Mouse (Mus musculus) 3134 (cell line): Measurements from ENCODE around the gene Pax3.
A peak's percentile ranks its signal among the peaks of the same experiment; 100 is the strongest.

Source experiments
- DNase-seq: peaks from one replicate; pipeline ENCODE4 v3.0.0-alpha.2; 2011; ENCODE audit warnings: low spot score; ENCODE audit not compliant: insufficient read length; ENCODE audit errors: extremely low read depth

Gene Pax3

DNA sequence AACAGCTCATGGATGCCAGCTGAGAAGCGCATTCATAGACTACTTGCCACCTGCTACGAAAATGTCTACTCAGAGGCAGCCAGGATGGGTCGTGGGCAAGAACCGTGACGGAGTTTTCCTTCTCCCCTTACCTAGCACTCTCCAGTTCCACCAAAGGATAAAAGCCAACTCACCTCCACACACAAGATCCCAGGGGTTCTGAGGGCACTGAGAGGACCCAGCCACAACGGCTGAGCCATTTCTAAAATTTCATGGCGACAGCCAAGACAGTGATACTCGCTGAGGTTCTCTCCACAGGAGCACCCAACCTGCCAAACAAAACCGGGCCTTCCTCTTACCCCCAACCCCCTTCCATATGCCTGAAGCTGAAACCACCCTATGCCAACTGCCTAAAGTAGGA, 2.3 kb upstream of the Pax3 start:
- no peak for DNase-seq

DNA sequence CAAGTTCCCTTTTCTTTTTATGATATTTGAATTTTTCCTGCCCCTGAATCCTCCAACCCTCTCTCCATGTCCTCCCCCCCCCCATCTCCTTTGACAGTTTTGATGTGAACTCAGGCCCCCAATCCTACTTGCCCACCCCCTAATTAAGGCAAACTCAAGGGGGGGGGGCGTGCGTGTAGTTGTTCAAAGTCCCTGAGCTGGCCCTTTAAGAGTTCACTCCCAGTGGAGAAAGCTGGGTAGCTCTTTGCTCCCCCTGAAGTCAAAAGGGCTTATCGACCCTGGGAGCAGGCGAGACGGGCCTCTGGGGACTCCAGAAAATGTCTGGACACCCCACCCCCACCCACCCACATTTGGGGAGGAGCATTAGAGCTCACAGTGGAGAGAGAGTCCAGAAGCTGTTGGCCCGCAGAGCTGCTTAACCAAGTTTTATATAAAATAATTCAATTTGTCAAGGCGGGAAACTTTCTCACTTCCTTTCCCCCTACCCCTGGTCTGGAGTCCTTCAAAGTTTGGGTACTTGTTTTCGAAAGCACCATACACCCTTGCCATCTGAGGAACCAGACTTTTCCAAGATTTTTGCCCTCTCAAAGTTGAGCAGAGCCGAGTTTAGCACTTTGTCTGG, 1.5 kb upstream of the Pax3 start:
- DNase-seq: no peak

DNA sequence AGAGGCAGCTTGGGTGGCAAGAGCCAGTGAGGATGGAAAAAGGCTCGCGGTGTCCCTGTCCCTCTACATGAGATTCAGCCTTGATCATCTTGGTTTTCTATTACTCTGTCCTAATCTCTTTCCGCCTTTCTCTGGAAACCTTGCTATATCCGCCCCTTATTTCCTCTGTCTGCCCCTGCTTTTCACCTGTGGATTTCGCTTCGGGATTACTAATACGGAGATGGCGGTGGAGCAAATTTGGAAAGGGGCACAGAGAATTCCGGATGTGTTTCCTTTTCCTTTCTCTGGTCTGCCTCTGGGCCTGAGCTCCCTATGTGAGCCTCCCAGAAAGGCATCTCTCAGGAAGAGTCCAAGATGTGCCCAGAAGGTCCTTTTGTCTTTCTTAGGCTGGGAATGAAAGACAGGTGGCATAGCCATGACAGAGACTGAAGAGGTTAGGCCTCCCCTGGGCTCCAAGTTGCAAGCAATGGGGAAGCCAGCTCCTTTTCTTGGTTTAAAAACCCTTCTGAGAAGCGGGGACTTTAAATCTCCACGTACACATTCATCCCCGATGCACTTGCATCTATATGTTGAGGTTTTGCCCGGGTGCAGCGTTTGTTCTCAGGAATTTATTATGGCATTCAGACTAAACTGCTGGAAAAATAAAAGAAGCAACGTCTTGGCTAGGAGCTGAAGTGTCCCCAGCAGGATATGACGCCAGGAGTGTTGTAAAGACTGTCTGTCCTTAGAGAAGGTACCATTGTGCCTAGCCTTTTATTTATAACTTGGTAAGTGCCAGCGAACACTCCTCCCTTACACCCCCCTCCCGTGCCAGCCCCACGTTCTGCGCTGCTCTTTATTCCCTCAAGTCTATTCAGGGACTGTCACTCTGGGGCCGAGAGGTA, 659 bp upstream of the Pax3 start:
- no peak for DNase-seq

GRCm38 (mm10) chr1:78195771-78196712, 892 bp downstream of the Pax3 start:
- peak; percentile 87 for DNase-seq

GRCm38 (mm10) chr1:78195145-78195544, 1.8 kb downstream of the Pax3 start:
- DNase-seq: no peak

DNA sequence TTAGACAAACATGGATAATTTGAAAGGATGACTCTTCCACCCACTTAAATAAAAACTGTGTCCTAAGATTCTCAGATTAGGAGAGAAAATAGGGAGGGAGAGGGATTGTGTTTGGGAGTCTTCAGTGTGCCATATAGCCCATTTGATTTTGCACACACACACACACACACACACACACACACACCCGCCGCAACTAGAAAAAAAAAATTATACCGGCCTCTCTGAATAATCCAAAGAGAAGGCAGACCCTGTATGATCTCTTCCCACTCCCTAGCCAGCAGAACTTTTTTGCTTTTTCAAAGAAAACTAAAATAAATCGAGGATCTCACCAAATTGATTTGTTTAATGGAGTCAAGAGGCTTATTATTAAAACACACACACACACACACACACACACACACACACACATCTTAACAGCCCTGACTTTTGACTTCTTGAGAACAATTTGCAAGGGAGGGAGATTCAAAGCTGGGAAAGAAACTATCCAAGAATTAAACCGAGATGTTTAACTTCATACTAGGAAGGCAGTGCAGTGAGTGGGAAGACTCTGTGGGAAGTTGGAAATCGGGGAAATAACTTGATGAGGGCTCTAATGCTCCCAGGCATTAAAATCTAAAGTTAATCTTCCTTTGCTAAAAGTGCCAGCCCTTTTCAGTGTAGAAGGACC, 2.4 kb downstream of the Pax3 start:
- no peak for DNase-seq

DNA sequence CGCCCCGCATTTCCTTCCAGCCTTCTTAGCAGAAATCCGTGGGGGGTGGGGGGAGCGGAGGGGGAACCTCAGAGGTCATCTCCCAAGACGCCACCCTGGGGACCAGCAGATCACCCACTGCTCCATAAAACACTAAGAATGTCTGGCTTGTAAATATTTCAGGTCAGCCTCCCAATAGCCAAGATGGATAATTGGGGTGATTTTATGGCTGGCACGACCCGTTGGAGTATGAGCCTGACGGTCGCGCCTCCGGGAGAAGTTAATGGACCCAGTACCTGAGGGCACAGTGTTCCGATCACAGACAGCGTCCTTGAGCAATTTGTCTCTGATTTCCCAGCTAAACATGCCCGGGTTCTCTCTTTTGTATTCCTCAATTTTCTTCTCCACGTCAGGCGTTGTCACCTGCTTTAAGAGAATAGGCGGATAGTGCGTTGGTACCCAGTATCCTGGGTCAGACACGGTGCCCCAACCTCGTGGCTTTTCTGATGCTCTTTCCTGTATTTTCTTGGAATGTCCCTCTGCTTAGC, 3.4 kb downstream of the Pax3 start:
- DNase-seq: no peak

DNA sequence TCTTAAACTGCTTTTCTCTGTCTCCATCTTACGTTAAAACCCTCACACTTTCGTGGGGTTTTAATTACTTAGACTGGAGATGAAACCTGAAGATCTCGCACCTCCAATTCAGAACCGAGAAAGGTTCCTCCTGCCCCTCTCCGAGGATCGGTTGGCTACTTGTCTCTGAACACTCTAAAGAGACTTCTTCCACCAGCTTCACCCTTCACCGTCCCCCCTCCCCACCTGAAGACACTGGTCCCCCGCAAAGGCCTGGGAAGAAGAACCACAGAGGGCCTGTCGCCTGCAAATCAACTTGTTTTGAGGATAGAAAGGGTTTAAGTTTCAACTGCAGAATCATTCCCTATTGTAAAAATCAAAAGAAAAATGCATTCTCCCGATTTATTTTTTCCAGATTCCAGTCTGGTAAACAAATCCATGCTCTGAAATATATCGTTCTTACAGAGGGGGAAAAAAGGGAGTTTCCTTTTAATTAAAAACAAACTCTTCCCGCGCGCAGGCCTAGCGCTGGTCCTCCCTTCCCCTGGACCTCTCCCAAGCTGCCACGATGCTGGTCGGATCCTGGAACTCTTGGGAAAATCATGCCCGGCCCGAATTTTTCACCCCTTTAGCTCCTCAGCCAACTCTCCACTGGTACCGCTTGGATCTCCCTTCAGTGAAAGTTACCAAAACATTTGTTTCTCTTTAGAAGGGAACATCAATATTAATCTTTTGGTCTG, 4.0 kb downstream of the Pax3 start:
- DNase-seq: no peak

DNA sequence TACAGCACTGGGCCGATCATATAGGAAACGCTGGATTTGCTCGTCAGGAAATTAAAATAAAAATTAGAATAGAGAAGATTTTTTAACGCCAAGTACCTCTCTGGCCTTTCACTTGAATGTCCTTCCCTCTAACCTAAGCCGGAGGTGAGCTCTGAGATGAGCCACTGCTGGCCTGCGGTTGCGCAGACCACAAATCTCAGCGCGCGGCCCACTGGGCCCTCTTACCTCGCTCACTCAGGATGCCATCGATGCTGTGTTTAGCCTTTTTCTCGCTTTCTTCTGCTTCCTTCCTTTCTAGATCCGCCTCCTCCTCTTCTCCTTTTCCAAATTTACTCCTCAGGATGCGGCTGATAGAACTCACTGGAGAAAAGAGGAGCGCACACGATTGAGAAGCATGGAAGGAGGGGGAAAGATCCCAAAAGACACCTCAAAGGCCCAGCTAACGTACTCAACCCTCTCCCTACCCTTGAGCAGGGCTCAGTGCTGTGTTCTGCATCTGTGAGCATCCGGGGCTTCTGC, 4.7 kb downstream of the Pax3 start:
- DNase-seq: no peak

DNA sequence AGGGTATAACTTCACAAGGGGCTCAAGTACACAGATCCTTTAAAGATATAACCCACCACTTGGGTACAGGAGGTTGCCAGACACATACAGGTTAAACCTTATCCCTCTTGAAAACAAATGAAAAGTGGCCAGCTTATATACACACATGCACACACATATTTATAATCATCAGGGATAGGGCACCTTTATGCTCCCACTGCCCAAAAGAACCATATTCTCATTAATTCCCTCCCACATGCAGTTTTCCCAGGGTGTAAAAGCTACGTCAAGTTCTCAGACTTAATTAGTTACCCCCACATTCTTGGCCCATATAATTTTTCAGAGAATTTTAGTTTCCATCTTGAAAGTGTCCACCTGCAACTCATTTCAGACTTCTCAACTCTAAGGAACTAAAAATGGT, 5.2 kb downstream of the Pax3 start:
- no peak for DNase-seq

DNA sequence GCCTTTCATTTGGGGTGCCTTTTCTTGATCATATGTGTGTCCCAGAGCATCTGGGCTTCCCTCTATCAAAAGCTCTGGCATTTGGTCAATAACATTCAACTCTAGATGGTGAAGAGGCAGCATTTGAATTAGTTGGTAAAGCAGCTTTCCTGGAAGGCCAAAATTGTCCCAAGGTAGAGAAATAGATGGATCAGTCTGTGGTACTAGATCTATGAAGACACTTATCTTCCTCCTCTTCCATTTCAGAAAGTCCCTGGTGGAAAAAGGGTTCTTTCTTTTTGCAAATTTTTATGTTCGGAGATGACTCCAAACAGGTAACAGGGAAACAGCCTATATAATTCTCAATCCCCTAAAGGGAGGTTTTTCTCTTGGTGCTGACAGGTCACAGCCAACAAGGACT, 5.6 kb downstream of the Pax3 start:
- DNase-seq: no peak

GRCm38 (mm10) chr1:78190386-78191111, 6.4 kb downstream of the Pax3 start:
- no peak for DNase-seq

DNA sequence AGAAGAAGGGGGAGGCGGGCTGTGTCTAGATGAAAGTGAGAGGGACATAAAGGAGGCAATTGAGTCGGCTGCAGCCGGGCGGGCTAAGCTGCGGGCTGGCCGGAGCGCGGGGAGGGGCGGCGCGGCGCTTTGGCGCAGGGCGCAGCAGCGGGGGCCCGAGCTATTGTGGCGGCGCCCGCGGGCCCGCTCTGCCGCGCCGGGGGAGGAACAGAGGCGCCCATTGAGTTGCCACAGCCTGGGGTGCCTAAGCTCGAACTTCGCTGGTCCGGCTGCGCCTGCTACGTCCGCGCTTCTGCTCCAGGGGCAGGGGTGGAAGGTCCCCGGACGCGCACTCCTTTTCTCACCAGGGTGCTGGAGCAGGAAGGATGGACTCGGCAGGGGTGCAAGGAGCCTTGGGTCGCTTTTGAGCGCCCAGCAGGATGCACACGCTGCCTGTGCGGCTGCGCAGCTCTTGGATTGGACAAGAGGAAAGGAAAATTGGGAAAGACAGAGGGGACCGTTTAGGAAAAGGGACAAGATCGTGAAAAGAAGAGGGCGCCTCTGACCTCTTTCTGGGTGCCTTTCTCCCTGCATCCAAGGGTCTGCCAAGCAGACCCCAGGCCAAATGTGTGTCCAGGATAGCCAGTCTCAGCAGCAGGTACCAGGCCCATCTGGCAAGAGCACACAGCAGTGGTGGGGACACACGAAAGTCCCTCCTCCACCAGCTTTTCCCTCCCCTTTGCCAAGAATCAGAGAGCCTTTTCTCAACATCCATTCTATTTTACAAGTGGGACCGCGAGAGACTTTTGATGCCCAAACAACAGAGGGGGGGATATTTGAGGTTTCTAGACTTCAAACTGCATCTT, 7.2 kb downstream of the Pax3 start:
- DNase-seq: peak; percentile 73

DNA sequence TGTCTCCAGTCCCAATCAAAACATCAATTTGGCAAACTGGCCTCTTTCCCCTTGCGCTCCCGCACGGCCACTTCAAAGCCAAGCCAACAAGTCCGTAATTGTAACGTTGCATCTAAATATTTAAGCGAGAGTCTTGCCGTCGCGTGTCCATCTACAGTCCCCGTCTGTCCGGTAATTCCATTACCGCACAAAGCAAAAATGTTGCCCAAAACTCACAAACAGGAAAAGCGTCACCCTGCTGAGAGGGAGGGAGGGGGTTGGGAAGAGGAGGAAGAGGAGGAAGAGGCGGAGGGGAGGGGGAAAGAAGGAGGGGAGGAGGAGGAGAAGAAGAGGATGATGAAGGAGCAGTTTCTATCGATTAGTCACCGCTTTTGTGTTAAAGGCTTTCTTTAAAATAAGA, 7.9 kb downstream of the Pax3 start:
- DNase-seq: peak; percentile 61

DNA sequence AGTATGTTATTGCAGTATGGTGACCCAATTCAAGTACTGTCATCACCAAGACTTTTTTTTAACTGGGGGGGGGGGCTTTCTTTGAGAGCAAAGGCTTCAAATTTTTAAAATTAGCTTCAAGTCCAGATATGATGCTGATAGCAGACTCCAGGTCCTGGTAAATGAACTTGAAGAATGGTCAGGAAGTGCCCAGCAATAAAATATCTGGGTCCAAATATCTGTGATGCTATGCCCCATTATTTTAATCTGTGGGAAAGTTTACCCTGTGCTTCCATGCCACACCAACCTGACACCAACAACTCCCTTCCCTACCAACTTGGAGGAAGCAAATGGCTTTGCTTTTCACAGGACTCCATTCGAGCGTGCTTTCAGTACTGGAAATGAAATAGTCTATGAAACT, 8.6 kb downstream of the Pax3 start:
- no peak for DNase-seq

- DNase-seq: no peak
These were observed 9.2 kb downstream of the Pax3 start for GRCm38 (mm10) chr1:78187788-78188173.

- DNase-seq: no peak
These were observed 9.7 kb downstream of the Pax3 start for GRCm38 (mm10) chr1:78187122-78187787.

- DNase-seq: no peak
These were observed 14.0 kb downstream of the Pax3 start for GRCm38 (mm10) chr1:78182954-78183353.
